Mouse (Mus musculus) megakaryocyte, embryonic 14.5 days (primary cell): Measurements from ENCODE around the gene Taok2.

Experiments used
- FLI1 ChIP-seq: IDR thresholded peaks from 2 replicates; pipeline ENCODE4 v1.6.1; 2012; ENCODE audit warnings: low read length, inconsistent platforms, mixed read lengths
- GATA1 ChIP-seq: IDR thresholded peaks from 3 replicates; pipeline ENCODE4 v1.6.1; 2012; ENCODE audit warnings: mixed read lengths, low read length, inconsistent platforms, borderline replicate concordance

DNA sequence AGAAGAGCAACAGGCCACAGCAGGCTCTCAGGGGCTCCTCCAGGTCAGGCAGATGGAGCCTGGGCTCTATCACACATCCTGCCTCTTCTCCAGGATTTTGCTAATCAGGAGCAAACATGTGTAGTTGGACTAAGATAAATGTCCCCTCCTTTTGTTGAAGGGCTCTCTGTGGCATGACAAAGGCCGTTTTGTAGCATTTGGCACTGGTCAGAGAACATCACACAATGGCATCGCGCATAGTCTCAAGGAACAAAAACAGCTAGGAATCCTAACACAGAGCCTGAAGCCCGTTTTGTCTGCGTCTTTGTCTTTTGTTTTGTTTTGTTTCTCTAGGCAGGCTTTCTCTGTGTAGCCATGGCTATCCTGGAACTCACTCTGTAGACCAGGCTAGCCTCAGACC lies 39.5 kb upstream of the Taok2 start:
- no peak for TF ChIP-seq GATA1
- TF ChIP-seq FLI1, result no peak
